Mouse (Mus musculus): Measurements from ENCODE around the gene Sox30. TPM values are rescaled to one million over a fixed set of nuclear protein-coding genes. Genes with fewer than 3 reads are reported as not detected.
"Not testable (repeated sequence)": the region's sequence is repeated elsewhere in the genome, so short reads cannot be mapped to it uniquely, and the experiment has no call there.

Sox30 gene
- total and polyA plus RNA-seq, 3 experiments, result not detected

DNA sequence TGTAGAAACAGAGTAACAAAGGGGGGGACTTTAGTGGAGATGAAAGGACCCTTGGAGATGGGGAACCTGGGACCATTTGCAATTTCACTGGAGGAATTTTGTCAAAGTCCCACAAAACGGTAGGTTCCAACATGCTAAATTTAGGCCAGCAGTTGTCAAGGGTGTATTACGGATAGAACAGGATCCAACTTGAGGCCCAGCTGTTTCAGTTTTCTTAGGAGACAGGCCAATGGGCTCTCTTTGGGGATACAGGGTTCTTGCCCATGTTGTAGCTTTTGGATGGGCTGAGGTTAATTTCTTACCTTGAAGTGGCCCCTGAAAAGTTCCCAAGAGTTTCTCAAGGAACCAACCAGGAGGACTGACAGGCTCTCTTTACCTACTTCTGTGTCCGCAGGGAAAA, 67.2 kb downstream of the Sox30 start:
- Histone ChIP-seq H3K4me2 (ENCODE audit: insufficient read depth, low read depth, poor library complexity, severe bottlenecking) (no peak overlapping the region), H3K9me3 (replicated peaks; ENCODE audit: low read length) (peaks cover 7% of the 10 kb centered on the region), H3K4me3 (replicated peaks in 1 of 3; ENCODE audit: low read depth in 2 of 3, low read length in 2 of 3, poor library complexity in 1 of 3) (no peak overlapping the region), H3K4me1 (ENCODE audit: control insufficient read depth in 1 of 2, insufficient read depth in 2 of 2) (no peaks in the 10 kb centered on the region), H3K9ac (ENCODE audit: insufficient read depth, low read depth) (no peak overlapping the region), H3K27me3 (replicated peaks) (no peaks in the 10 kb centered on the region), H3K27ac (ENCODE audit: insufficient read depth, low read depth) (no peak overlapping the region), H3K36me3 (replicated peaks in 1 of 2; ENCODE audit: control insufficient read depth in 1 of 2, insufficient read depth in 1 of 2, low read length in 1 of 2) (no peaks in the 10 kb centered on the region), H3K79me2 (replicated peaks; ENCODE audit: control insufficient read depth, extremely low read depth, insufficient read depth, poor library complexity, severe bottlenecking) (no peaks in the 10 kb centered on the region)
- dilution Hi-C loops (cut with MboI; ENCODE audit: extremely low pct_ligation_motif_present, extremely low pct_unique_long_range_greater_than_20kb, low sequenced_read_pairs), result no loop called here
- TF ChIP-seq POLR2AphosphoS2 (IDR thresholded peaks at IDR 0.05; ENCODE audit: low read depth, low read length) (no peak), JUND (conservative IDR thresholded peaks at IDR 0.05; ENCODE audit: low read depth, low read length) (no peak), RAD21 (IDR thresholded peaks at IDR 0.05; ENCODE audit: low read depth, low read length) (no peak), CTCF (conservative IDR thresholded peaks at IDR 0.05 in 1 of 2, IDR thresholded peaks at IDR 0.05 in 1 of 2; ENCODE audit: low read depth in 2 of 2, low read length in 2 of 2) (no peak), ZNF384 (IDR thresholded peaks at IDR 0.05; ENCODE audit: low read depth, low read length) (no peak), E2F4 (IDR thresholded peaks at IDR 0.05; ENCODE audit: insufficient replicate concordance, low read depth, low read length) (no peak), MAFK (IDR thresholded peaks at IDR 0.05; ENCODE audit: insufficient replicate concordance, low read length) (no peak), CHD2 (IDR thresholded peaks at IDR 0.05; ENCODE audit: low read length) (no peak), MXI1 (IDR thresholded peaks at IDR 0.05; ENCODE audit: low read depth, low read length) (no peak), UBTF (IDR thresholded peaks at IDR 0.05; ENCODE audit: low read depth, low read length) (no peak), NELFE (IDR thresholded peaks at IDR 0.05; ENCODE audit: low read depth, low read length) (no peak), ETS1 (conservative IDR thresholded peaks at IDR 0.05; ENCODE audit: low read depth, low read length) (no peak), RCOR1 (conservative IDR thresholded peaks at IDR 0.05; ENCODE audit: low read depth, low read length) (no peak), ZC3H11A (IDR thresholded peaks at IDR 0.05; ENCODE audit: low read depth, low read length) (no peak), ELF1 (IDR thresholded peaks at IDR 0.05; ENCODE audit: low read depth, low read length) (no peak), CHD1 (IDR thresholded peaks at IDR 0.05; ENCODE audit: low read depth, low read length) (no peak)
- in situ Hi-C loops (cut with MboI; ENCODE audit: low pct_ligation_motif_present, low pct_unique_long_range_greater_than_20kb, low sequenced_read_pairs), result no loop called here
- DNase-seq (ENCODE audit: extremely low read depth), result no peak

DNA sequence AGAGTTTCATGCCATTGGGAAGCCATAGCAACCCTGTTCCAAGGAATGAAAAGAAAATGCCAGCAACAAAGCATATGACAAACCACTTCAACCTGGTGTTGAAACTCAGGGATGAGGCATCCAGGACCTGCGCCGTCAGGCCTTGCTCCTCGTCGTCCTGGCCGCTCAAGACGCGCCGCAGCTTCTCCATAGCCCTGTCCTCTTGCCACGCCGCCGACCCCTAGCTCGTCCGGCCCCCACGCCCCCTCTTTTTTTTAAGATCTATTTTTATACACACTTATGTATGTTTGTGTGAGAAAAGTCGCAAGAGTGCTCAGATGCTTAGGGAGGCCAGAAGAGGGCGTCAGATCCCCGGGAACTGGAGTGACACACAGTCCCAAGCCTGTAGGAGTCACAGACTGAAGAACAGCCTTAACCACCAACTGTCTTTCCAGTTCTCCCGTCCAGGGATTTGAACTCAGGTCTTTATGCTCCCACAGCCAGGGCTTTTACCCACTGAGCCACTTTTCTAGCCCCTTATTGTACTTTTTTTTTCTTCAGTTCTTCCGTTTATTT, 72.1 kb downstream of the Sox30 start, which contains the start of gene Gm12166:
Gene Gm12166, minus strand, starts transcription at position 217 of the 555 bp plus-strand sequence.
- H3K27me3 ChIP-seq (replicated peaks); dilution Hi-C loops (cut with MboI; ENCODE audit: extremely low pct_ligation_motif_present, extremely low pct_unique_long_range_greater_than_20kb, low sequenced_read_pairs); H3K9me3 ChIP-seq (replicated peaks; ENCODE audit: low read length); H3K4me3 ChIP-seq (replicated peaks in 1 of 3; ENCODE audit: low read depth in 2 of 3, low read length in 2 of 3, poor library complexity in 1 of 3); H3K27ac ChIP-seq (ENCODE audit: insufficient read depth, low read depth); H3K36me3 ChIP-seq (replicated peaks in 1 of 2; ENCODE audit: control insufficient read depth in 1 of 2, insufficient read depth in 1 of 2, low read length in 1 of 2); H3K9ac ChIP-seq (ENCODE audit: insufficient read depth, low read depth); in situ Hi-C loops (cut with MboI; ENCODE audit: low pct_ligation_motif_present, low pct_unique_long_range_greater_than_20kb, low sequenced_read_pairs); H3K79me2 ChIP-seq (replicated peaks; ENCODE audit: control insufficient read depth, extremely low read depth, insufficient read depth, poor library complexity, severe bottlenecking); H3K4me2 ChIP-seq (ENCODE audit: insufficient read depth, low read depth, poor library complexity, severe bottlenecking); H3K4me1 ChIP-seq (ENCODE audit: control insufficient read depth in 1 of 2, insufficient read depth in 2 of 2): not testable (repeated sequence)
- peak; percentile 81 for TF ChIP-seq SMC3 (IDR thresholded peaks at IDR 0.05; ENCODE audit: low read depth, low read length)
- peak; percentile 15 to 77; a peak in 2 of 4 replicates for TF ChIP-seq CTCF (conservative IDR thresholded peaks at IDR 0.05 in 1 of 2, IDR thresholded peaks at IDR 0.05 in 1 of 2; ENCODE audit: low read depth in 2 of 2, low read length in 2 of 2)
- peak; percentile 84 for TF ChIP-seq RAD21 (IDR thresholded peaks at IDR 0.05; ENCODE audit: low read depth, low read length)
- peak; percentile 49; the same call in 1 of the 2 replicates for TF ChIP-seq ZC3H11A (IDR thresholded peaks at IDR 0.05; ENCODE audit: low read depth, low read length)
- peak; percentile 54 for DNase-seq (ENCODE audit: extremely low read depth)

DNA sequence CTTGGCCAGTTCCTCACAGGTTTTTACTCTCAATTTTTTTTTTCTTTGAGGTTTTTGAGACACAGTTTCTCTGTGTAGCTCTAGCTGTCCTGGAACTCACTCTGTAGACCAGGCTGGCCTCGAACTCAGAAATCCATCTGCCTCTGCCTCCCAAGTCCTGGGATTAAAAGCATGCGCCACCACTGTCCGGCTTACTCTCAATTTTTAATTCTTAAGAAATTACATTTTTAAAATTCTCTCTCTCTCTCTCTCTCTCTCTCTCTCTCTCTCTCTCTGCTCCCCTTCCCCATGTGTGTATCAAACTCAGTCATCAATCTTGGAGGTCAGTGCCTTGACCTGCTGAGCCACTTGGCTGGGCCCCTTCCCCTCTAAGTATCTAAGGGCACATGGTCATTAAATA, 73.3 kb downstream of the Sox30 start:
- H3K4me2 ChIP-seq (ENCODE audit: insufficient read depth, low read depth, poor library complexity, severe bottlenecking); H3K79me2 ChIP-seq (replicated peaks; ENCODE audit: control insufficient read depth, extremely low read depth, insufficient read depth, poor library complexity, severe bottlenecking); H3K27ac ChIP-seq (ENCODE audit: insufficient read depth, low read depth); DNase-seq (ENCODE audit: extremely low read depth); H3K4me3 ChIP-seq (replicated peaks in 1 of 3; ENCODE audit: low read depth in 2 of 3, low read length in 2 of 3, poor library complexity in 1 of 3); H3K9ac ChIP-seq (ENCODE audit: insufficient read depth, low read depth); H3K27me3 ChIP-seq (replicated peaks); H3K4me1 ChIP-seq (ENCODE audit: control insufficient read depth in 1 of 2, insufficient read depth in 2 of 2); dilution Hi-C loops (cut with MboI; ENCODE audit: extremely low pct_ligation_motif_present, extremely low pct_unique_long_range_greater_than_20kb, low sequenced_read_pairs); H3K9me3 ChIP-seq (replicated peaks; ENCODE audit: low read length); H3K36me3 ChIP-seq (replicated peaks in 1 of 2; ENCODE audit: control insufficient read depth in 1 of 2, insufficient read depth in 1 of 2, low read length in 1 of 2); in situ Hi-C loops (cut with MboI; ENCODE audit: low pct_ligation_motif_present, low pct_unique_long_range_greater_than_20kb, low sequenced_read_pairs): not testable (repeated sequence)
